Mouse (Mus musculus): ENCODE results near the gene Ptprk. TPM values are rescaled to one million over a fixed set of nuclear protein-coding genes. Genes with fewer than 3 reads are reported as not detected.

The Ptprk gene
- polyA plus RNA-seq, 1 experiment from 2014 or later: 22.3 TPM

DNA sequence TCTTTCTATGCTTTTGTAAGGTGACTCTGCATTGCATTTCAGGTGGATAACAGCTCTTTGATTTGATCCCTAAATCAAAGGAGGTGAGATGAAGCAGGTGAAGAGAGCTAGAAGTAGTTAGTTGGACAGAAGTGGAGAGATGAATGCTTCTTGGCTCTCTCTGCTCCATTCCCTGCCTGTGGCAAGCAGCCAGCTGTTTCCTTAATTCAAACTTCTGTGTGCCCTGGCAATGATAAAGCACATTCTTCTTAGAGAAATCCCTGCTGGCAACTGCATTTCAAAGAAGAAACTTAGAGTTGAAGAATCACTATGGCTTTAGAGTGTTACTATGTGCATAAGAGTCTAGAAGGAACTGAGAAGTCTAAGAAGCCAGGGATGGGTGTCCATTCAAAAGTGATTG, 89.6 kb downstream of the Ptprk start:
- no peaks in the 10 kb centered on the region for H3K9me3 ChIP-seq
- no peak overlapping the region for H3K4me2 ChIP-seq (replicated peaks)
- no peaks in the 10 kb centered on the region for H3K27me3 ChIP-seq
- H3K27ac ChIP-seq: no peak overlapping the region
- no peak for ATAC-seq
- peaks cover 4% of the 10 kb centered on the region; the same call in 1 of the 2 replicates for H3K4me1 ChIP-seq (replicated peaks)
- H3K36me3 ChIP-seq: no peaks in the 10 kb centered on the region
- H3K9ac ChIP-seq (replicated peaks): no peak overlapping the region
- no peak overlapping the region for H3K4me3 ChIP-seq (replicated peaks)

GRCm38 (mm10) chr10:28164746-28165145, 90.1 kb downstream of the Ptprk start:
- H3K9ac ChIP-seq (replicated peaks): no peak overlapping the region
- no peak overlapping the region for H3K4me3 ChIP-seq (replicated peaks)
- H3K4me1 ChIP-seq (replicated peaks): peaks cover 4% of the 10 kb centered on the region; the same call in 1 of the 2 replicates
- no peak for ATAC-seq
- H3K9me3 ChIP-seq: no peaks in the 10 kb centered on the region
- no peaks in the 10 kb centered on the region for H3K36me3 ChIP-seq
- no peak overlapping the region for H3K4me2 ChIP-seq (replicated peaks)
- H3K27me3 ChIP-seq: no peaks in the 10 kb centered on the region
- no peak overlapping the region for H3K27ac ChIP-seq

- H3K4me3 ChIP-seq (replicated peaks): no peak overlapping the region
- no peak overlapping the region for H3K4me2 ChIP-seq (replicated peaks)
- no peak overlapping the region for H3K9ac ChIP-seq (replicated peaks)
- H3K27me3 ChIP-seq: no peaks in the 10 kb centered on the region
- H3K27ac ChIP-seq: no peak overlapping the region
- H3K4me1 ChIP-seq (replicated peaks): peaks cover 4% of the 10 kb centered on the region; the same call in 1 of the 2 replicates
- no peak for ATAC-seq
- H3K9me3 ChIP-seq: no peaks in the 10 kb centered on the region
- WGBS: 94% methylated on average over 1 of the region's 1 CpGs
- no peaks in the 10 kb centered on the region for H3K36me3 ChIP-seq
Measured at GRCm38 (mm10) chr10:28166610-28167009, 92.0 kb downstream of the Ptprk start.

- no peaks in the 10 kb centered on the region for H3K27me3 ChIP-seq
- no peak overlapping the region for H3K9ac ChIP-seq (replicated peaks)
- no peak for ATAC-seq
- H3K36me3 ChIP-seq: no peaks in the 10 kb centered on the region
- no peak overlapping the region for H3K27ac ChIP-seq
- peaks cover 4% of the 10 kb centered on the region; the same call in 1 of the 2 replicates for H3K4me1 ChIP-seq (replicated peaks)
- WGBS: 65% methylated on average over 2 of the region's 2 CpGs
- H3K4me2 ChIP-seq (replicated peaks): no peak overlapping the region
- no peak overlapping the region for H3K4me3 ChIP-seq (replicated peaks)
- no peaks in the 10 kb centered on the region for H3K9me3 ChIP-seq
Measured at GRCm38 (mm10) chr10:28167097-28167496, 92.5 kb downstream of the Ptprk start.

- 97% methylated on average over 1 of the region's 1 CpGs for WGBS
- ATAC-seq: no peak
- Histone ChIP-seq H3K4me3 (replicated peaks) (no peak overlapping the region), H3K36me3 (no peaks in the 10 kb centered on the region), H3K27ac (no peak overlapping the region), H3K4me1 (replicated peaks) (no peaks in the 10 kb centered on the region), H3K27me3 (no peaks in the 10 kb centered on the region), H3K9ac (replicated peaks) (no peak overlapping the region), H3K4me2 (replicated peaks) (no peak overlapping the region), H3K9me3 (no peaks in the 10 kb centered on the region)
Measured at GRCm38 (mm10) chr10:28171196-28171595, 96.6 kb downstream of the Ptprk start.

- WGBS: 73% methylated on average over 4 of the region's 4 CpGs
- Histone ChIP-seq H3K27me3 (no peaks in the 10 kb centered on the region), H3K27ac (no peak overlapping the region), H3K4me1 (replicated peaks) (no peaks in the 10 kb centered on the region), H3K4me2 (replicated peaks) (no peak overlapping the region), H3K36me3 (no peaks in the 10 kb centered on the region), H3K9ac (replicated peaks) (no peak overlapping the region), H3K9me3 (no peaks in the 10 kb centered on the region), H3K4me3 (replicated peaks) (no peak overlapping the region)
- no peak for ATAC-seq
Measured at GRCm38 (mm10) chr10:28178876-28179275, 104.3 kb downstream of the Ptprk start.

DNA sequence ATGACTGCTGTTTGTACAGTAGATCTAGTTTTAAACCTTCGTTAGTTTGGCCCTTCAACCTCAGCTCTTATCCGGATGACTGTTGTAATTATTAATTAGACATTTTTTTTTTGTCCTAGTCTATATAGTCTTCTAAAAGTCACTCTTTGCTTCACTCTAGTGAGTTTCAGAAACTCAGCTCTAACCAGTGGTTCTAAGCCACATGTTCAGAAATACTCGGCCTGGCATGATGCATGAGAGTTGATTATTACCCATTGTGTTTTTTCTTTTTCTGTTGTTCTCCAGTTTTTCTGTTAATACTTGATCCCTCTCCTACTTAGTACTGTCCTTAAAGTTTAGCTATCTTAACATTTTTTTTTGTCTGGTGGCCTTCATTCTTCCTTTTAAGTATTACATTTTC, 107.5 kb downstream of the Ptprk start:
- WGBS: 91% methylated on average over 3 of the region's 3 CpGs
- Histone ChIP-seq H3K36me3 (no peaks in the 10 kb centered on the region), H3K4me3 (replicated peaks) (no peak overlapping the region), H3K4me1 (replicated peaks) (no peaks in the 10 kb centered on the region), H3K27me3 (no peaks in the 10 kb centered on the region), H3K9me3 (no peaks in the 10 kb centered on the region), H3K4me2 (replicated peaks) (no peak overlapping the region), H3K27ac (no peak overlapping the region), H3K9ac (replicated peaks) (no peak overlapping the region)
- no peak for ATAC-seq

DNA sequence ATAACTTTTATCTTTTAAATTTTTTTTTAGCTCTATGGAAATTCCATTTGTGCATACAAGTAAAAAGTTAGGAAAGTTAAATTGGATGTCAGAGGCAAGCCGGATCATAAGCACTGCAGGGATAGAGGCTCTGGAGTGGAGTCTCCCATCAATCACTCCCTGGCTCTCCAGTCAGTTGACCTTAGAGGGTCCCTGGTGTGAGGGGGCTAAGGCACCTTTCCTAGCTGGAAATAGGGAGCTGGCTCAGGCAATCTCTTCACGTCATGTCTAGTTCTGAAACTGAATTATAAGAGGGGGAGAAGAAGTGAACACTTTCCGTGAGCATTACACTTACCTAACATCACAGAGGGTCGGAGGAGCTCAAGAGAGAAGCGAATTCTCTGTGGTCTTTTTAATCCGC, 110.1 kb downstream of the Ptprk start:
- no peak overlapping the region for H3K4me2 ChIP-seq (replicated peaks)
- no peak overlapping the region for H3K4me3 ChIP-seq (replicated peaks)
- H3K9me3 ChIP-seq: no peaks in the 10 kb centered on the region
- no peak overlapping the region for H3K27ac ChIP-seq
- no peaks in the 10 kb centered on the region for H3K4me1 ChIP-seq (replicated peaks)
- H3K36me3 ChIP-seq: no peaks in the 10 kb centered on the region
- H3K27me3 ChIP-seq: no peaks in the 10 kb centered on the region
- no peak overlapping the region for H3K9ac ChIP-seq (replicated peaks)
- 83% methylated on average over 6 of the region's 6 CpGs for WGBS
- ATAC-seq: no peak

- no peak for ATAC-seq
- Histone ChIP-seq H3K9ac (replicated peaks) (no peak overlapping the region), H3K27me3 (no peaks in the 10 kb centered on the region), H3K4me3 (replicated peaks) (no peak overlapping the region), H3K36me3 (no peaks in the 10 kb centered on the region), H3K27ac (no peak overlapping the region), H3K9me3 (no peaks in the 10 kb centered on the region), H3K4me2 (replicated peaks) (no peak overlapping the region), H3K4me1 (replicated peaks) (no peaks in the 10 kb centered on the region)
- 76% methylated on average over 4 of the region's 4 CpGs for WGBS
Measured at GRCm38 (mm10) chr10:28185326-28185725, 110.7 kb downstream of the Ptprk start.

DNA sequence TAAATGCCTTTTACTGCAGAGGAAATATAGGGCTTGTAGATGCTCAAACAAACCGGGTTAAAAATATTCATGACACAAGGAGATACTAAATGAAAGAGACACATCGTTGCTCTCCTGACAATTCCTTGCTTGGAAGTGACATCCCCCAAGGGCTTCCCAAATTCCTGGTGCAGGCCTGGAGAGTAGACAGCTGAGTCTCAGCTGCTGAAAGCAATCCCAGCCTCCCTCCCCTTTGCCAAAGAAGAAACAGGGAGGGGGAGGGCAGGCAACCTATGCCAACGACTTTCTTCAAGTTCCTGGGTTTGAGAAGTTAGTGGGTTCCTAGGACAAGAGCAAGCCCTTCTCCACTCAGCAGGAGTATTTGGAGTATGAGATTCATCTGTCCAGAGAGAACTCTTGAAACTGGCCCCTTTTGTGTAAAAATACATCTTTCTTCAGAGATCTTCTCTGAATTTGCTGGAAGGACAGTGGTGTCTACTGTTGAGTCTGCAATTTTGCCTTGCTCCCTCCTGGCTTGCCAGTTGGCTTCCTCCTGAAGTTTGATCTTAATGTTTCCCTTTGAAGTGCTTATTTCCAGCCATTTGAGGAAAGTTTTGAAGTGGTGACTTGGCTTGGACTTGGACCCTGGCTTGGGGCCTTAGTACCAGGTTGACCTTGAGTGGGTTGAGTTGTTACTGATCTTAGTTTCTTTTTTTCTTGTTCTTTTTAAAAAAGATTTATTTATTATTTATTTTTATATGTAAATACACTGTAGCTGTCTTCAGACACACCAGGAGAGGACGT, 111.6 kb downstream of the Ptprk start:
- Histone ChIP-seq H3K27me3 (no peaks in the 10 kb centered on the region), H3K4me3 (replicated peaks) (no peak overlapping the region), H3K9me3 (no peaks in the 10 kb centered on the region), H3K36me3 (no peaks in the 10 kb centered on the region), H3K9ac (replicated peaks) (no peak overlapping the region), H3K4me1 (replicated peaks) (no peaks in the 10 kb centered on the region), H3K4me2 (replicated peaks) (no peak overlapping the region), H3K27ac (no peak overlapping the region)
- ATAC-seq: no peak
- 66% methylated on average over 4 of the region's 4 CpGs for WGBS

GRCm38 (mm10) chr10:28191440-28191839, 116.8 kb downstream of the Ptprk start:
- Histone ChIP-seq H3K36me3 (no peaks in the 10 kb centered on the region), H3K4me1 (replicated peaks) (no peaks in the 10 kb centered on the region), H3K4me2 (replicated peaks) (no peak overlapping the region), H3K27ac (no peak overlapping the region), H3K4me3 (replicated peaks) (no peak overlapping the region), H3K9ac (replicated peaks) (no peak overlapping the region), H3K27me3 (no peaks in the 10 kb centered on the region), H3K9me3 (no peaks in the 10 kb centered on the region)
- no peak for ATAC-seq
- WGBS: 91% methylated on average over 5 of the region's 5 CpGs

- 92% methylated on average over 5 of the region's 5 CpGs for WGBS
- no peak overlapping the region for H3K4me3 ChIP-seq (replicated peaks)
- no peaks in the 10 kb centered on the region for H3K4me1 ChIP-seq (replicated peaks)
- ATAC-seq: no peak
- H3K9ac ChIP-seq (replicated peaks): no peak overlapping the region
- H3K27me3 ChIP-seq: no peaks in the 10 kb centered on the region
- H3K4me2 ChIP-seq (replicated peaks): no peak overlapping the region
- no peaks in the 10 kb centered on the region for H3K36me3 ChIP-seq
- no peak overlapping the region for H3K27ac ChIP-seq
- no peaks in the 10 kb centered on the region for H3K9me3 ChIP-seq
Measured at GRCm38 (mm10) chr10:28193630-28194029, 119.0 kb downstream of the Ptprk start.

DNA sequence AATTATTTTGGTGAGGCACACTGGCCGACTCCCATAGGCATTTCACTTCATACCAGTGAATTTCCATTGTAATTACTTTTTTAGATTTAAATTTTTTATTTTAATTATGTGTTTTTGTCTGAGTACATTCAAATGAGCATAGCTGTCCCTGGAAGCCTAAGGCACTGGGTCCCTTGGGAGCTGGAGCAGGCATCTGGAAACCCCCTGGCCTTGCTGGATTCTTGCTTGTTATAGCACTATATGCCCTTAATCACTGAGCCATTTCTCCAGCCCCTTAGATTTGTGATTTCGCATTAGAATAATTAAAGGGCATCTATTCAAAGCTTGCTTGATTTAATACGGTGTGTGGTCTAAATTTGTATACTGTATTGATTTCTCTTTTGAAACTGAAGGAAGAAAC, 126.0 kb downstream of the Ptprk start:
- ATAC-seq: no peak; the same call in 1 of the 2 replicates
- Histone ChIP-seq H3K4me2 (replicated peaks) (no peak overlapping the region), H3K9ac (replicated peaks) (no peak overlapping the region), H3K27me3 (no peaks in the 10 kb centered on the region), H3K27ac (no peak overlapping the region), H3K9me3 (no peaks in the 10 kb centered on the region), H3K4me1 (replicated peaks) (0 out of 2 replicates have a peak, but pooled peaks cover 3% of the 10 kb centered on the region), H3K36me3 (no peaks in the 10 kb centered on the region), H3K4me3 (replicated peaks) (no peak overlapping the region)
- 69% methylated on average over 3 of the region's 3 CpGs for WGBS
